Mouse (Mus musculus): ENCODE data around the gene Cracr2b.

DNA sequence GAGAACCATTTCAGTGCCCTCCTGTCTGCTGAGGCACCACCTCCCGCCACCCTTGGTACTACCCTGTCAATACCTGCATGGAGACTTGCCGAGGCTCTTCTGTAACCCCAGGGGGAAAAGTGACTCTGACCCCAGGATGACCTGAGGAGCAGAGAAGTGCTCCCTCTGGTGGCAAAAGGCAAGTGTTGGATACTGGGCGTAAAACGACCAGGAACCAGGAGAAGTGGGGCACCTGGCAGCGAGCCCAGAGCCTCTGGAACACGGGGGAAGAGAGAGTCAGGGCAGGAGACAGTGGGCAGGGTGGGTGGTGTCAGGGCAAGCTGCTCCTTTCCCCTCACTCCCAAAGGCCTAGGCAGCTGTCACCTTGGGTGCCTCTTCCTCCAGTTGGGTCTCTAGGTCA, 20.3 kb upstream of the Cracr2b start:
- TF ChIP-seq CTCF (IDR thresholded peaks at IDR 0.05; ENCODE audit: low read depth) (peak; percentile 91), EP300 (IDR thresholded peaks at IDR 0.05; ENCODE audit: low read depth) (no peak)
